Mouse (Mus musculus): ENCODE data around the gene Slc24a4.
"Not testable (repeated sequence)": the region's sequence is repeated elsewhere in the genome, so short reads cannot be mapped to it uniquely, and the experiment has no call there.

Slc24a4 gene

DNA sequence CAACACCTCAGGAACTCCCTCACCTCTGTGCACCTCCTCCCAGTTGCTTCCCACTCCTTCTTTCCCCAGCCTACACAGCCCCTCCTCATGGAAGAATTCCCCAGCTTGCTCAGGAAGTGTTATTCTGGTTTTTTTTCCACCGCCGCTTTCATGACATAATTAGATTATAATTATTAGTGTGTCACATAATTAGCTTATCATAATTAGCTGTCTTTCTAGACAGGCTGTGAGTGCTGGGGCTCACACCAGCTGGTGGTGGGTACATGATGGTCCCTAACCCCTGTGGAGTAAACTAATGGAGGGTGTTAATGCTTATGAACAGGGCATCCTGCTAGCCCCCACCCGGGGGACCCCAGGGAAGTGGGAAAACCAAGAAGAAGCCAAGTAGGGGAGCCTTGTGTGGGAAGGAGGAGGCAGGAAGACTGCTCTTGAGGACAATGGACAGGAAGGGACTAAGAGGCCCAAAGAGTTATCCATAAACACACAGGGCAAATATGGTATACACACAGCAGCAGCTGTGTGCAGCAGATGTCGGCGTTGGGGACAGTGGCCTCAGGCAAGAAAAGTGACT is 38.2 kb downstream of the Slc24a4 start:
- DNase-seq (ENCODE audit: low read depth, low spot score): peak; percentile 2

DNA sequence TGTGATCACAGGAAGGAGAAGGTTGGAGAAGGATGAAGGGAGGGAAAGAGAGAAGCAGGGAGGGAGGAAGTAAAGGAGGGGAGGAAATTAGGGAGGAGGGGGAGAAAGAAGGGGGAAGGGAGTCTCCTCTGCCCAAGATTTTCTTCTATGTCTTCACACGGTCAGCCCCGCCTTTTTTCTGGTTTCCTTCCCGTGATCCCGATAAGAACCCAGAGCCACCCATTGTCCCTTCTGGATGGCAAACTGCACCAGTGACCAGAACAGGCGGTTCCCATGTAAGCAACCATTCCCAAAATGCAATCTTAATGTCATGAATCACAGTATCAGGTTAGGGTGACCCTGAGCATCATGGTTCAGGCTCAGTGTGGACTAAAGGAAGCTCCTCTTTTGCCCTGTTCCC is 38.8 kb downstream of the Slc24a4 start:
- no peak for DNase-seq (ENCODE audit: low read depth, low spot score)

DNA sequence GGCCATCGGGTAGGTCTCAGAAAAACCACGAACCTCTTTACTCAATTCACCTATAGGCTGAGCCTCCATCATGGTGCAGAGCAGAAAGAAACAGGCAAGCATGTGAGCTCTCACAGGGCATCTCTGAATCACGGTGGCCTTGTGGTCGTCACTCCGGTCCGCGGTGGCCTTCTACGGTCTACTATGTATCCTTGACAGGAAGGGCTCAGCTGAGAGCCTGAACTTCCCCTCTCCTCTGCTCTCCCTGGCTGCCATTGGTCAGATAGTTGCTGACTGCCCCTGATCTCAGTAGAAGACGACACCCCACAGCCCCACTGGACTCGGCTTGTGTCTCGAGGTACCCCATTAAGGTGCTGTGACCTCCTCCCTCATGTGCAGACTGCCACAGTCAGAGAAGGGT is 44.2 kb downstream of the Slc24a4 start:
- DNase-seq (ENCODE audit: low read depth, low spot score): no peak

DNA sequence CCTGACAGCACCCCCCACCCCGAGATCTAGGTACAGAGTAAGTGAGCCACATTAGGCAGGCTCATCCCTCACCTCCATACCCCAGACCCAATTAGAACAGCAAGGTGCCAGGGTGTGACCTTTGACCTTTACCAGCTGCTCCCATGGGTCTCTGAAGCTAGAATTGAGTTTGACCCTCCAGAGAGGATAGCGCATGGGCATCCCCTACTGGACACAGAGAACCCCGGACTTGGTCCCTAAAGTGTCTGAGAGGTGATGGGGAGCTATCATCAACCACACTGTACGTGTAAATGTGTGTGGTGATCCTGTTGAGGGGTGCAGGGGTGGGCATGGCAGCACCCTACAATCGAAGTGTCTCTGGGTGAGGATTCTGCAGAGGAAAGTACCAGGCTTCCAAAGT is 44.8 kb downstream of the Slc24a4 start:
- no peak for DNase-seq (ENCODE audit: low read depth, low spot score)

DNA sequence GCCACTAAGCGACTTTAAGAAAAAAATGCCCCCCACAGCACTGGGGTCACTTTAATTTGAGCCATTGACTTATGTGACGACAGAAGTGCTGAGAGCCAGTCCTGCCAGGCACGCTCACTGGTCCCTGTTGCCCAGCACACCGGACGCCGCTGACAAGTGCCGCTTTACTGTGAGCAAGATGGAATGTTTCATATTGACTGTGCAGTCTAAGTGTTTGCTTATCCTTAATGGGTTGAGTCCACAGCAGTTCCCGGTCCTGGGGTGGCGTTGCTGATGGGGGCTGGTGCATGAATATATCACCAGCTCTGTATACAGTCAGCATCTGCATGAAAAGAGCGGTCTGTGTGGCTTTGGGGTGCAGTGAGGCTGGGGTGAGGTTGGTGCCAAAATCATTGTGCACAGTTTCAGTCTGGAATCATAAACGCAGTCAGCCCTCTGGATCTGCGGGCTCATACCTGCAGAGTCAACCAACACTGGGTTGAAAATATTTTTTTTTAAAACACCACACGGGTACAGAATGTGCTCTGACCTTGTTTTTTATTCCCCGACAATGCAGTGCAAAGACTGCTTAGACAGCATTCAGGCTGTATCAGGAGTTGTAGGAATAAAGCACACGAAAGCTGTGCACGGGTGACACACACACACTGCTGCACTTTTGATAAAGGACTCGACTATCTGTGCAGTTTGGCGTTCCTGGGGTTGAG is 52.0 kb downstream of the Slc24a4 start:
- no peak for DNase-seq (ENCODE audit: low read depth, low spot score)

DNA sequence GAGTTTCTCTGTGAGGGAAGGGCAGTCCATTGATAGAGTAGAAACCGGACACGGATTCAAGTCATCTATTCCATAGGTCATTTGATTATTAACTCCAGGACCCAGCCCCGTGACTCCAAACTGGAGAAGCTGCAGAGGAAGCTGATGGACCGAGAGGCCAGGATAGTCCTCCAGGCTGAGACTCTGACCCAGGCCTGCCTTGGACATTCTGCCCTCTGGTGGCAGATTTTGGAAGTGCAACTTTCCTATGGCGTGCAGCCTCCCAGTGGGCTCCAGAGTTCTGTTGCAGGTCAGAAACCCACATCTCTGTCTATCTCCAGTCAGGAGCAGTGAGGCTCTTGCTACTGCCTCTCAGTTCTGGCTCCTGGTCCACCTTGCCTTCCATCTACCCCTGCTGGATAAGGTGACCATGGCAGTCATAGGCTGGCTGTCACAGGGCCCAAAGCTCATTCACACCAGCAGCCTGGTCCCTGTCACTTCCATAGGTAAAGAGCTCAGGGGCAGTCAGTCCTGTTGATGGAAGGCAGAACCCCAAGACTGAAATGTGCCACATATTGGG is 53.3 kb downstream of the Slc24a4 start:
- DNase-seq (ENCODE audit: low read depth, low spot score): peak; percentile 41

DNA sequence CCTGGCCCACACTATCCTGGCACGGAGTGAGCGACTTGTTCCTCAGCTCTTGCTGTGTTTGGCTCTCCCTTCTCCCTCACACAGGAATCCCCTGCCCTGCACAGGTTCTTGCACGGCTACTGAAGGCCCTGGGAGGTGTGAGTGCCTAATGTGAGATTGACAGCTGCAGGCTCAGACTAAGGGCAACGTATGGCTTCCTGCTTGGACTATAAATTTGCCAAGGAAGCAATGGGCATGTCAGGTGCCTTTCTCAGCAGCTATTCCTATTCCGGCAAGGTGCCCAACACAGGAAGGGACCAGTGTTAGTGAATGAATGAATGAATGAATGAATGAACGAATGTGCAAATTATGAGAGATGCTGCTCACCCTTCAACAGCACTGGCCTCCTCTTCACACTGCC is 54.1 kb downstream of the Slc24a4 start:
- DNase-seq (ENCODE audit: low read depth, low spot score): no peak

DNA sequence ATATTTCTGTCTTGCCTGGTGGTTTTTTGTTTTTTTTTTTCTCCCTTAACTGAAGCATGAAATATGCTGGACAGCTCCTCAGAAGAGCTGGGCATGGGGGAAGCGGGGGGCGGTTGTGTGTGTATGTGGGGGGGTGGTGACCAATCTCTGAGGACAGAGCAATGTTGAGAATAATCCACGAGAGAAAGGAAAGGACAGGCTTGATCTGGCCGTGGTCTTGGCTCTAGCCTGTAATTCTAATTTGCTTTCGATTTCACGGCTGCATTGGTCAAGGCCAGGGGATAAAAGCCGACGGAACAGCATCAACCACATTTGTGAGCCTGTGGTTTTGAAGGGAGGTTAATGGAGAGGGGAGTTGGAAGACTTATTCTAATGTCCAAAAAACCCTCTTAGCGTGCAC is 54.7 kb downstream of the Slc24a4 start:
- DNase-seq (ENCODE audit: low read depth, low spot score): no peak

DNA sequence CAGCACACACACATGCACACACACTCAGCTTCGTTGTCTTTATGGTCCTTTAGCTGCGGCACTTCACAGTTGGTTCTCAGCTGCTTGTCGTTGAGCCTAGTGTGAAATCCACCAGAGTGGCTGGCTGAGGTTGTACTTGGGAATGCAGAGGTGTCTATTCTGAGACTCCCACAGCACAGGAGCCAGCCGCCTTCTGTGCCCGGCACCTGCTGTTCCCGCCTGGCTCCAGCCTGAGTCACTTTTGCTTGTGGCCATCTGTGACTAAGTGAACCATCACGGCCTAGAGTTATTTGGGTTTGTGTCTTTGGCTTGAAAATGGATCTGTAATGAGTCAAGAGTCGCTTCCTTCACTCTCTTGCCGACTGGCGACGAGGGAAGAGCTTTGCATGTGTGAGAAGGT is 62.3 kb downstream of the Slc24a4 start:
- DNase-seq (ENCODE audit: low read depth, low spot score): no peak

DNA sequence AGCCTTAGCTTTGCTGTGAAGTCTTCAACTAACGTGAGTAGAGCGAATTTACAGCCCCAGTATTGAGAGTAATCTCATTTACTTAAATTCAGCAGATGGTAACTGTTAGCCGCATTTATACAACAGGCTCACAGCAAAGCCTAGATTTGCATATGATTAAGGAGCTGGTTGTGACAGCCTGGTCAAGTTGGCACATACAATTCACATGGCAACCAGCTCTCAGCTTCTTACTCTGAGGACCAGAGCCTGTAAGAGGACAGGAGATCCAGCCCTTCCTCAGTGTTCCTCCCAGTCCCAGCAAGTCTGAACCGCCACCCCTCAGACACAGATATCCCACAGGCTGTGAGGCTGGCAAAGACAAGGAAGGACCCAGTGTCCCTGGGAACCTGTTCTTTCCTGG is 73.0 kb downstream of the Slc24a4 start:
- no peak for DNase-seq (ENCODE audit: low read depth, low spot score)

DNA sequence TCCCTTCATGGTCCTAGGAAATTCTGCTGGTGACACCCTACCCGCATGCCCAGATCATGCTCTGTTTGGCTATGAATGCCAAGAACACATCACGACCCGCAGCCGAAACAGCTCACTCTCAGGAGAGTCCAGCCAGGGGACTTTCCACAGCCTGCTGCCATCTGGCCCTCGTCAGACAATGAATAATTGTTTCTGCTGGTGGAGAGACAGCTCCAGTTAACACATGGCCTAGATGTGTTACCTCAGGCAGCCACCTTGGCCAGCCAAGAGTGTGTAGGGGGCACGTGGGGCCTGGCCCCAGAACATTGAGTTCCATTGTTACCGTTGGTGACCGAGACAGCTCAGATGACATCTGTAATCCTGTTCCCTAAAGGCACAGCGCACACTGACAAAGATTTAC is 74.4 kb downstream of the Slc24a4 start:
- DNase-seq (ENCODE audit: low read depth, low spot score): no peak

DNA sequence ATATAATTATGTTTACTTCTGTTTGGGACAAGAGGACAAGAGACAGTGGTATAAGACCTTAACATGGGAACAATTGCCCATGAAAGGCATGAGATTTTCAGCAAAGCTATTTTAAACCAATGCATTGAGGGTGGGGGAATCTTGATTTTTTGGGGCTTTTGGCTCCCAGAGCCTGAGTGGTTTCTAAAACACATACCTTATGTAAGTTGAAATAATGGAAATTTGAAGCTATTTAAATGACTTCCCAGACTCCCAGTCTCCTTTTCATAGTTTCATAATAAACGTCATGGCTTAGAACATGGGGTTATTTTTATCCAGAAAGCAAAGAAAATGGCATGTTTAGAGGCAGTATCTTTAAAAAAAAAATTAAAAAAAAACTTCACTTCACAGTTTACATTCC is 77.9 kb downstream of the Slc24a4 start:
- no peak for DNase-seq (ENCODE audit: low read depth, low spot score)

DNA sequence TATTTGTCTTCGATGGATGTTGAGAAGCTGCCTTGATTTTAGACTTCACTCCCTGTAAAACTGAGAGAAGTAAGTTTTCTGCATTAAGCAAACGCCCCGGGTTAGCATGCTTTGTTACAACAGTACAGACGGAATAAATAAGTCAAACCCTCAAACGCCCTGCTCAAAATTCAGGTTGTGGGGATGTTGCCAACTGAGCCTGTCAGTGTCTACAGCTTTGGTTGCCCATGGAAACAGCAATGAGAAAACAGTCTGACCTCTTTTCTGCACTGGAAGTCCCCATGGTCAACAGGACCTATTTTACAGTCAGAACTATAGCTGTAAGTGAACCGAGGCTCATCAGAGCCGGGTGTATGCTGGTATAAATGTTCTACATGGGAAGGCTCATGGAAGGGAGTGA is 78.7 kb downstream of the Slc24a4 start:
- DNase-seq (ENCODE audit: low read depth, low spot score): no peak

DNA sequence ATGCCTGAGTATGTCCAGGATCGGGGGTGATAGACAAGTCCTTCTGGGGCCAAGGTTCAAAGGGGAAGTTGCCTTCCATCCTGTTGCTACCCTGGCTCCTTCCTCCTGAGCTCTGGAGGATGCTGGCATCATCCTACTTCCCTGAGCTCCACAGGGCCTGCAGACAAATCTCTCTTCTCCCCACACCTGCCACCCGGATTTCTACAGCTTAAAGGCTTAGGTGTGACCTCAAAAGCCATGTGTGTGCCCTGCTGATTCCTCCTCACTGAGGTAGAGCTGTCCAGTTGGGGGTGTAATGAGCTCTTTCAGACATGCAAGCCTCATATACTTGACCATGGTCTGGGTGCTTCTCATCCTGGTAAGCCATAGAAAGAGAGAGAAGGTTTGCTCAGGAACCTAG is 82.3 kb downstream of the Slc24a4 start:
- no peak for DNase-seq (ENCODE audit: low read depth, low spot score)

DNA sequence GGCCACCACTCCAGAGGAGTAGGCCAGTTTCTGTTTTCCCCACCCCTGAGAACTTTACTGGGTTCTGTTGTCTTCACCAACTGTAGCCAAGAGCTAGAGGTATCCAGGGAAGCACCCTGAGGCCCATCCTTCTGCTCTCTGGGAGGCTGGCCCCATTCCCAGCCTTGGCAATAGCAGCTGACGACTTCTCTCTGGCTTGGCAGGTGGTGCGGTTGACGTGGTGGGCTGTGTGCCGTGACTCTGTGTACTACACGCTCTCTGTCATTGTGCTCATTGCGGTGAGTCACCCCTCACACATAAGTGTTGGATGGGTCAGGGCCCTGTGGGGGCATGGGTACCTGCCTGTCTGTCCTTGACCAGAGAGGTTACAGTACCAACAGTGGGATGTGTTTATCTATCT is 94.9 kb downstream of the Slc24a4 start:
- no peak for DNase-seq (ENCODE audit: low read depth, low spot score)

DNA sequence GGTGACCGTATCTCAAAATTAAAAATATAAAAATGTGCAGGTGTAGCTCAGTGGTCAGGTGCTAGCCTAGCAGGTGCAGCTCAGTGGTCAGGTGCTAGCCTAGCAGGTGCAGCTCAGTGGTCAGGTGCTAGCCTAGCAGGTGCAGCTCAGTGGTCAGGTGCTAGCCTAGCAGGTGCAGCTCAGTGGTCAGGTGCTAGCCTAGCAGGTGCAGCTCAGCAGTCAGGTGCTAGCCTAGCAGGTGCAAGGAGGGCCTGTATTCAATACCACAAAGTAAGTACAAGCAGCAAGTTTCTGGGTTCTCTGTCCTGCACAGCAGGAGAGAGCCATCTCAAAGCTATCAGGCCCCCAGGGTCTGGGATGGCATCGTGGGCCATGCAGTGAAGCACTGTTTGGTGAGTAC is 95.6 kb downstream of the Slc24a4 start:
- not testable (repeated sequence) for DNase-seq (ENCODE audit: low read depth, low spot score)

DNA sequence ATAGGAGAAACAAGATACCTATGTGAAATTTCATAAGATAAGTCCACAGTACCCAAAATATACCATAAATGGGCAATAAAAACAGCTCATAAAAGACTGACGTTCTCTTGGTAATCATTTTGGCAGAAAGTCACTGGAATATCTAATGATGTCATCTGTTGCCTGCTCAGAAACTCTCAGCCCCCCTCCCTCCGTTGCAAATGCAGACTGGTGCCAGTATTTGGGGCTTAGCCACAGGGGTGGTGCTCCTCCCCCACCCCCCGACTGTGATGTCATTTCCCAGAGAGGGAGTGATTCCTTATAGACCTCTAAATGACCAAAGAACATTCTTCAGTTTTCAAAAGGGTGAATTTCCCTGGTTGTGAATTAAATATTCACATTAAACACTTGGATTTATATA is 96.6 kb downstream of the Slc24a4 start:
- no peak for DNase-seq (ENCODE audit: low read depth, low spot score)

DNA sequence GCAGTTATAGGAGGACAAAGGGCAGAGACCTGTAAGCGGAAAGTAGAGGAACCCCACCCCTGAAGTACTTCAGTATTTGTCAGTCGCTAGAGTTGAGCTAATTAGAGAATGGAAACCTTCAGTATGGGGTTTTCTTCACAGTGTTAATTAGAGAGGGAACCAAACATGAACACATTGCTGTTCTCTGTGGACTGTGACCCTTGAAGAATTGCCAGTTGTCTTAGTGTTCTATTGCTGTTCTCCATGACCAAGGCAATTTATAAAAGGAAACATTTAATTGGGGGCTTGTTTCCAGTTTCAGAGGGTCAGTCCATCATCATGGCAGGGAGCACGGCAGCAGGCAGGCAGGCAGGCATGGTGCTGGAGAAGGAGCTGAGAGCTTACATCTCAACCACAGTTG is 107.0 kb downstream of the Slc24a4 start:
- DNase-seq (ENCODE audit: low read depth, low spot score): no peak

DNA sequence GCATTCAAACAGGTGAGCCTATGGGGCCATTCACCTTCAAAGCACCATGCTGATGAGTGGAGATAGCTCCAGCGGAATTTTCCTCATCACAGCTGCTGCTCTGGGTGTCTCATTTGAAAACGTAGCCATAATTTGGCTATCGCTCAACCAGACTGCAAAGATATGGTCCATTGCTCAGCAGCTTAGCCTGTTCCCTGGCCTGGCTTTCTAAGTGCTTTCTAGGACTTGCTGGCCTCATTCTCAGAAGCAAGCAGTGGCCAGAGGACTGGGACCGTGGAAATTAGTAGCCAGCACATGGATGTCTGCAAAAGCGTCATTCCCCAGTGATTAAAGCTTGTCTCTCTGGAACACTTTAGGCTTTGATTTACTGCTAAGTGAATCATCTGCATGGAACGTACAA is 107.8 kb downstream of the Slc24a4 start:
- DNase-seq (ENCODE audit: low read depth, low spot score): no peak

DNA sequence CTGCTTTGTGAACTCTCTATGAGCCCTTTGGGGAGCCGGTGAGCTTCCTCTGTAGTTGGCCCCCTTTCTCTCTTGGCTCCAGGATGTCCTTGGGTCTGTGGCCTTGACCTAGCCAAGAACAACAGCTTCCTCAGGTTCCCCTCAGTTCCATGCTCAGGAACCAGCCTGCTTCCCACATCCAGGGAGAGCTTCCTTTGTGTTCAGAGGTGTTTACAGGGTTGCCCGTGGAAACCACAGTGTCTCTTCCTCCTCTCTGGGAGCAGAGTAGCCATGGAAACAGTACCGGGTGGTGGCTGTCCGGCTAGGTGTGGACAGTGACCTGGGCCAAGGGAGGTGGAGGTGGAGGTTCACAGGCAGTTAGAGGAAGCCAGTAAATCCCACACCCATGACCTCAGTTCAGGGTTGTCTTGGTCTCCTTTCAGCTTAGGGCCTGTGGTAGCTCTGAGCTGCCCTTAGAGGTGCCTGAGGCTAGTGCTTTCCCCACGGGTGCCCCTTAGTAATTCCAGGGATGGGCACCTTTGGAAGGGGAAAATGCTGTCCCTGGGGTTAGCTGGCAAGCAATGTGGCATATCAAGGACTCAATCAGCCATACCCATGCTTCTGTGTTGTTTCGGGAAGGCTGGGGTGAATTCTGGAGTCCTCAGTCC is 113.7 kb downstream of the Slc24a4 start:
- DNase-seq (ENCODE audit: low read depth, low spot score): no peak

DNA sequence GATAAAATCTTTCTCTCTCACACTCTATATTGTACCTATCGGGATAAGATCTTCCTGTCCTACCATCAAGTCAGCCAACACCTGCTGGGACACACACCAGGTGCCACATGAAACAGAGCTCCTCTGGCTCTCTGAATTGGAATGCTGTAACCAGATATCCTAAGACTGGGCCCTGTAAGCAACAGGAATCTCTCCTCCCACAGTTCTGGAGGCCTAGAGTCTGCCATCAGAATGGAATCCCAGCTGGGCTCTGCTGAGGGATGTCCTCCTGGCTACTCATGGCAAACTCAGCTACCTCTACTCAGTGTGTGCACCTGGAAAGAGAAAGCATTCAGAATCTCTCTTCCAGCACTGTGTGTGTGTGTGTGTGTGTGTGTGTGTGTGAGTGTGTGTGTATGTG is 115.4 kb downstream of the Slc24a4 start:
- no peak for DNase-seq (ENCODE audit: low read depth, low spot score)

DNA sequence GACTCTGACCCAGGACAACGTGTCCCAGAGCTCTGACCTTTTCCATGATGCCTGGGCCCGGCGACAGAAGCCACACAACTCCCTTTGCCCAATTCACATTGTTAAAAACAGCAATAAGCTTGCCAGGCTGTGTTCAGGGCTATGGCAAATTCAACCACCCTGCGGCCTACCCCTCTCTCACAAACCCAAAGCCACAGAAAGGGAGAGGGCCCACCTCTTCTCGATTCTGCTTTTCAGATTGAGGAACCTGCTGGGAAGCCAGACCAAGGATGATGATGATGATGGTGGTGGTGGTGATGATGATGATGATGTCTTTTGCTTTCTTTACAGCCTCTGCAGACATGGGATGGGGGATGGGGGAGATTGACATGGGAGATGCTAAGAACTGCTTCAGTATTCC is 117.7 kb downstream of the Slc24a4 start:
- no peak for DNase-seq (ENCODE audit: low read depth, low spot score)

DNA sequence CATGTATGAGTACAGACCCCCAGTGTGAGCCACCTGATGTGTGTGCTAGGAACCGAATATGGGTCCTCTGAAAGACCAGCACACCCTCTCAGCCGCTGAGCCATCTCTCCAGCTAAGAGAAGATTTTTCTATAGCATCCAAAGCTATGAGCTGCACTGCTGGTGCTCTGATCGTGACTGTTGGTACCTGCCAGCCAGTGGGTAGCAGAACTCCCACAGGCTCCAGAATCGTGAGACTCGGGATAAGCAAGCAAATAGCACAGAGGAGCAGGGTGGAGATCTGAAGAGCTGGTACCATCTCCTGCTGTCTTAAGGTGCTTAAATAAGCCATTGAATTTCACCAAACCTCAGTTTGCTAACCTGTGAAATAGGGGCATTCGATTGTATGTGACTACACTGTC is 119.6 kb downstream of the Slc24a4 start:
- no peak for DNase-seq (ENCODE audit: low read depth, low spot score)

Measured in embryo, embryonic 11.5 days (tissue).